ENCODE assay signal across 8 mouse cellular contexts in genomic region chr5:100845485-100845847, GRCm38 (mm10). TPM values are rescaled to one million over a fixed set of nuclear protein-coding genes. Genes with fewer than 3 reads are reported as not detected.
DNase-seq lines count a peak whose midpoint lies in the region; ATAC-seq lines count a peak whose summit lies in the region.

Gene Gpat3, plus strand, starts transcription at chr5:100845713.

- WGBS in forebrain, embryonic 14.5 days, result under 1% methylated on average over 16 of the region's 16 CpGs
- WGBS in hindbrain, embryonic 11.5 days, result 0% methylated on average over 16 of the region's 16 CpGs
- under 1% methylated on average over 16 of the region's 16 CpGs for WGBS in midbrain, embryonic 14.5 days

- H3K27me3 ChIP-seq in forebrain, embryonic 14.5 days (replicated peaks; ENCODE audit: control insufficient read depth, insufficient read depth, low read length), result peaks cover 22% of the 10 kb centered on the region; the same call in 1 of the 2 replicates
- H3K27me3 ChIP-seq in hindbrain, embryonic 11.5 days (ENCODE audit: control insufficient read depth, insufficient read depth, low read length), result peaks cover 31% of the 10 kb centered on the region
- peaks cover 49% of the 10 kb centered on the region for H3K27me3 ChIP-seq in midbrain, embryonic 14.5 days (ENCODE audit: control insufficient read depth, insufficient read depth, low read length)

- H3K27ac ChIP-seq in forebrain, embryonic 14.5 days (ENCODE audit: low read depth, low read length), result no peak within 1 kb of the TSS
- H3K27ac ChIP-seq in hindbrain, embryonic 11.5 days (ENCODE audit: low read depth, low read length), result no peak within 1 kb of the TSS
- no peak within 1 kb of the TSS for H3K27ac ChIP-seq in midbrain, embryonic 14.5 days (replicated peaks; ENCODE audit: low read depth, low read length)

- 0 out of 2 replicates have a peak, but pooled peaks cover 6% of the 10 kb centered on the region for H3K4me1 ChIP-seq in forebrain, embryonic 14.5 days (ENCODE audit: control insufficient read depth, insufficient read depth, low read length)
- peaks cover 3% of the 10 kb centered on the region; the same call in 1 of the 2 replicates for H3K4me1 ChIP-seq in hindbrain, embryonic 11.5 days (replicated peaks; ENCODE audit: control insufficient read depth, insufficient read depth, low read length)
- peaks cover 16% of the 10 kb centered on the region for H3K4me1 ChIP-seq in midbrain, embryonic 14.5 days (ENCODE audit: control insufficient read depth, insufficient read depth, low read length)

- peak; percentile 10; the same call in 1 of the 2 replicates for ATAC-seq in forebrain, embryonic 14.5 days
- no peak for ATAC-seq in hindbrain, embryonic 11.5 days (ENCODE audit: low FRiP score)
- ATAC-seq in midbrain, embryonic 14.5 days (ENCODE audit: low FRiP score, low TSS enrichment), result no peak

- peak within 1 kb of the TSS; percentile 53 for H3K4me3 ChIP-seq in forebrain, embryonic 14.5 days (ENCODE audit: low read depth, low read length)
- peak within 1 kb of the TSS; percentile 59 for H3K4me3 ChIP-seq in hindbrain, embryonic 11.5 days (ENCODE audit: low read depth, low read length)
- peak within 1 kb of the TSS; percentile 54 for H3K4me3 ChIP-seq in midbrain, embryonic 14.5 days (replicated peaks; ENCODE audit: low read depth, low read length)

- H3K9me3 ChIP-seq in forebrain, embryonic 14.5 days (replicated peaks; ENCODE audit: control insufficient read depth, low read length), result peaks cover 4% of the 10 kb centered on the region; the same call in 1 of the 2 replicates
- H3K9me3 ChIP-seq in hindbrain, embryonic 11.5 days (ENCODE audit: control insufficient read depth, low read length), result no peaks in the 10 kb centered on the region
- no peaks in the 10 kb centered on the region for H3K9me3 ChIP-seq in midbrain, embryonic 14.5 days (ENCODE audit: control insufficient read depth, low read length)

- no peaks in the 10 kb centered on the region for H3K36me3 ChIP-seq in forebrain, embryonic 14.5 days (ENCODE audit: control insufficient read depth, insufficient read depth, low read length)
- no peaks in the 10 kb centered on the region for H3K36me3 ChIP-seq in hindbrain, embryonic 11.5 days (ENCODE audit: control insufficient read depth, insufficient read depth, low read length)
- no peaks in the 10 kb centered on the region for H3K36me3 ChIP-seq in midbrain, embryonic 14.5 days (ENCODE audit: control insufficient read depth, insufficient read depth, low read length)

- H3K9ac ChIP-seq in forebrain, embryonic 14.5 days (ENCODE audit: low read length), result peak within 1 kb of the TSS; percentile 59
- peak within 1 kb of the TSS; percentile 50 for H3K9ac ChIP-seq in hindbrain, embryonic 11.5 days (ENCODE audit: low read depth, low read length)
- H3K9ac ChIP-seq in midbrain, embryonic 14.5 days (replicated peaks; ENCODE audit: low read length), result peak within 1 kb of the TSS; percentile 54

- intact Hi-C loops in left cerebral cortex, postnatal 25 days (cut with DNase I), result loop anchor here (10.0 kb wide), 1 partner anchor 819 kb away; the partner anchor contains the start of gene Nkx6-1

- DNase-seq in gastrocnemius, adult 18-20 months (ENCODE audit: low spot score), result peak; percentile 45
- no peak for DNase-seq in gastrocnemius, postnatal 25 days
- DNase-seq in adrenal gland, postnatal 14 days, result peak; percentile 65
- DNase-seq in forebrain, embryonic 14.5 days (ENCODE audit: low spot score), result peak; percentile 36
- peak; percentile 60 for DNase-seq in hindbrain, embryonic 11.5 days (ENCODE audit: low spot score)
- peak; percentile 27 to 31 for DNase-seq in left cerebral cortex, postnatal 25 days (ENCODE audit: low spot score in 2 of 2)
- DNase-seq in midbrain, embryonic 14.5 days, result peak; percentile 49
- DNase-seq in urinary bladder, postnatal 25 days (ENCODE audit: low spot score), result peak; percentile 36

- H3K4me2 ChIP-seq in forebrain, embryonic 14.5 days (ENCODE audit: low read length), result peak within 1 kb of the TSS; percentile 99
- H3K4me2 ChIP-seq in hindbrain, embryonic 11.5 days (replicated peaks; ENCODE audit: low read depth, low read length), result peak within 1 kb of the TSS; percentile 98
- peak within 1 kb of the TSS; percentile 100 for H3K4me2 ChIP-seq in midbrain, embryonic 14.5 days (ENCODE audit: low read length)

RNA-seq across cellular contexts. Expression of gene Gpat3, which starts in this region (rescaled TPM):
- total RNA-seq in gastrocnemius, adult 18-20 months (2021), result 10 to 100 TPM in 1 of 2 experiments, 1 to 10 TPM in 1; 4.8 to 10.3 TPM
- 1 to 10 TPM; 4.9 to 7.0 TPM for total RNA-seq in gastrocnemius, postnatal 25 days (2021)
- 5.1 and 7.7 TPM in 2 replicates for total RNA-seq in adrenal gland, postnatal 14 days (2021)
- 0.33 and 0.69 TPM in 2 replicates for polyA plus RNA-seq in forebrain, embryonic 14.5 days (2014; fragmentation: Nextera tagmentation; extraction: Ambion mirVana)
- 0.33 and 0.62 TPM in 2 replicates for polyA plus RNA-seq in hindbrain, embryonic 11.5 days (2014; fragmentation: Nextera tagmentation; extraction: Ambion mirVana)
- total RNA-seq in left cerebral cortex, postnatal 25 days (2021), result 1 to 10 TPM; 3.3 to 3.7 TPM
- polyA plus RNA-seq in midbrain, embryonic 14.5 days (2014; fragmentation: Nextera tagmentation; extraction: Ambion mirVana), result 0.09 TPM in 1 of 2 replicates, not detected in the other

Comparison
In these comparisons a context has a peak if more than half of its experiments do, and no peak if none do; other contexts are left out.
1. Peak in DNase-seq, ATAC-seq, H3K4me3 ChIP-seq, H3K9ac ChIP-seq and H3K4me2 ChIP-seq in forebrain, embryonic 14.5 days; RNA of the gene not detected or under 1 TPM.
2. Peak in DNase-seq, H3K4me3 ChIP-seq, H3K9ac ChIP-seq and H3K4me2 ChIP-seq in hindbrain, embryonic 11.5 days; RNA of the gene not detected or under 1 TPM.
3. Peak in DNase-seq, H3K4me3 ChIP-seq, H3K9ac ChIP-seq and H3K4me2 ChIP-seq in midbrain, embryonic 14.5 days; RNA of the gene not detected or under 1 TPM.